Mouse (Mus musculus) brain, embryonic 14.5 days (tissue): ENCODE measurements around the gene Dapp1.

Source experiments
- CTCF ChIP-seq: fragments of 200-500 bp; IDR thresholded peaks from 2 replicates; pipeline ENCODE4 v1.5.1; 2012; ENCODE audit warnings: inconsistent platforms, mild to moderate bottlenecking, moderate library complexity, borderline replicate concordance; ENCODE audit not compliant: insufficient read depth, insufficient read length; ENCODE audit errors: extremely low read depth
- POLR2A ChIP-seq: fragments of 200-500 bp; IDR thresholded peaks from 2 replicates; pipeline ENCODE4 v1.6.1; 2012; ENCODE audit warnings: mild to moderate bottlenecking, inconsistent platforms, borderline replicate concordance; ENCODE audit not compliant: poor library complexity, insufficient read depth, insufficient read length, severe bottlenecking; ENCODE audit errors: extremely low read depth

DNA sequence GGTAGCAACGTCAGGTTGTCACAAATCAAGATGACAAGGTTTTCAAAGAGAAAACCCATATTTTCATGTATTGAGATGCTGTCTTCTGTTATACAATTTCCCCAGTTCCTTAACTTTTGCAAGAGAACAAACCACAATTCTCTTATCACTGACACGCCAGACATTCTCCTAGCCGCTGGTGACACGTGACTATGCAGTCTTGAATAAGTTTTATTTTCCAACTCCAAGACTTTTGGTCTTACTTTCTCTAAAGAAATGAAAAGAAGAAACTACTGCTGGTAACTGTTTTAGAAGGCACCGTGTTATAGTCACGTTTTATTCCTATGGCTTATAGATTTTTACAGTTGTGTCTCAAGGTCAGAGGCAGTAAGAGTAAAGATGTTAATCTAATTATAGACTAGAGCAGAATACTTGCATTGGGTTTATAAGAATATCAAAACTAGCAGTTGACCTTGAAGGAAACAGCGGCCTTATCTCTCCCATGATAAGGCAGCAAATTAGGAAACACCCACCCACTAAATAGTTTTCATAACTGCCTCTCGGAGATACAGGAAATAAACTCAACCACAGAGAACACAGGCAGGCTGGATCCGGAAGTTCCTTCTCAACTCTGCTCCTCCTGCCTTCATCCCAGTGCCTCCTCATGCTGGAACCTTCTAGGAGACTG lies 12.4 kb downstream of the Dapp1 start:
- TF ChIP-seq POLR2A: no peak
- no peak for TF ChIP-seq CTCF
